Mouse (Mus musculus): ENCODE data around the gene Cdca8. TPM values are rescaled to one million over a fixed set of nuclear protein-coding genes. Genes with fewer than 3 reads are reported as not detected.
"Not testable (repeated sequence)": the region's sequence is repeated elsewhere in the genome, so short reads cannot be mapped to it uniquely, and the experiment has no call there.

Cdca8 gene
- total RNA-seq (2022): 1 to 10 TPM; 1.4 to 2.1 (median 1.7) TPM

DNA sequence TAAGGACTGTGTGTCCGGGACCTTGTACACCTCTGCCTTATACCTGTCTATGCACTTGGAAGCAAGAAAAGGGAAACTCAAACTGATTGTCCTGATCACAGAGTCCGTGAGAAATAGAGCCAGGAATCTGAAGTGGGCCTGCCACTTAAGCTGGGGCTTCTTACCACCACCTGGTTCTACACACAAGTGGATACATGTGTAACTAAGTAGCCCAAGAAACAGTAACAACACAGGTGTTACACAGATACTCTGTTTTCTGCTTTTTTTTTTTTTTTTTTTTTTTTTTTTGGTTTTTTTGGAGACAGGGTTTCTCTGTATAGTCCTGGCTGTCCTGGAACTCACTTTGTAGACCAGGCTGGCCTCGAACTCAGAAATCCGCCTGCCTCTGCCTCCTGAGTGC, at the start of gene Cdca8:
Gene Cdca8 (minus strand): TSS at position 101 of the 400 bp plus-strand sequence.
- DNase-seq (ENCODE audit: low spot score in 2 of 2): not testable (repeated sequence)

DNA sequence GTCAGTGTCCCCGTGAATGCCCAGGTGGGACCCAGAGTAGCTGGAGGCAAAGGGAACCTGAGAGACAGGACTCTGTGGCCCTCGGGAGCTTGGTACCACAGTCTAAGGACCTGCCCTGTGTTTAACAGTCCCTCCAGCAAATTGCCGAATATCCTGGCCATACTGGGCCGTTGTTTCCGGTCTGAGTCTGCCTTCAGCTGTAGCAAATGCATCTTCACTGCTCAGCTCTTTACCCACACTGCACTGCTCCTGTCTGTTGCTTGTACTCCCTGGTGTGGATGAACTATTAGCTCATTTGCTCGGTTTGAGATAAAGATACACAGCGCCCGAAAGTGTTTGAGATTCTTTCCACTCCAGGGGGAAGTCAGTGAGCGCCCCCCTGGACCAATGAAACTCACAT, 49.3 kb upstream of the Cdca8 start:
- DNase-seq (ENCODE audit: low spot score in 2 of 2): no peak

DNA sequence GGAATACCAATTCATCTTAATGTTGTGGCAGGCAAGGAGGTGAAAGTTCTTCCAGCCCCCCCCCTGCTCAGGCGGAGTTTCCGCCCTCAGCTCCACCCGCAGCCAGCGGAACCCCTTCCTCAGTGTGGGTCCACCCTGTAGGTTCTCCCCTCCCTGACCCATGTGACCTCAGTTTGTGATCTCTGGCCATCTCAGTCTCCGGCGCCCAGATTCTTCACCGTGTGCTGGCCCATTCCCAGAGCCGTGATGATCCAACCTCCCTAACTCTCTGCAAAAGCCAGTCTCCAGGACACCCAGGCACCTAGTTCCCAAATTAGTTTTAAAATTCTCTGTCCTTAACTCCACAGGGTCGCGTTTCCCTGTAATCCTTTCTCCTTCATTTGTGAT, 48.6 kb upstream of the Cdca8 start:
- DNase-seq (ENCODE audit: low spot score in 2 of 2): no peak

GRCm38 (mm10) chr4:124986739-124987710, 47.9 kb upstream of the Cdca8 start:
- no peak for DNase-seq (ENCODE audit: low spot score in 2 of 2)

- DNase-seq (ENCODE audit: low spot score in 2 of 2): no peak
These were observed 46.8 kb upstream of the Cdca8 start, which contains the start of gene Rspo1 for GRCm38 (mm10) chr4:124985671-124986602. TSS of gene Rspo1 (plus strand) at chr4:124986430.

- no peak for DNase-seq (ENCODE audit: low spot score in 2 of 2)
These were observed 46.0 kb upstream of the Cdca8 start for GRCm38 (mm10) chr4:124984871-124985670.

DNA sequence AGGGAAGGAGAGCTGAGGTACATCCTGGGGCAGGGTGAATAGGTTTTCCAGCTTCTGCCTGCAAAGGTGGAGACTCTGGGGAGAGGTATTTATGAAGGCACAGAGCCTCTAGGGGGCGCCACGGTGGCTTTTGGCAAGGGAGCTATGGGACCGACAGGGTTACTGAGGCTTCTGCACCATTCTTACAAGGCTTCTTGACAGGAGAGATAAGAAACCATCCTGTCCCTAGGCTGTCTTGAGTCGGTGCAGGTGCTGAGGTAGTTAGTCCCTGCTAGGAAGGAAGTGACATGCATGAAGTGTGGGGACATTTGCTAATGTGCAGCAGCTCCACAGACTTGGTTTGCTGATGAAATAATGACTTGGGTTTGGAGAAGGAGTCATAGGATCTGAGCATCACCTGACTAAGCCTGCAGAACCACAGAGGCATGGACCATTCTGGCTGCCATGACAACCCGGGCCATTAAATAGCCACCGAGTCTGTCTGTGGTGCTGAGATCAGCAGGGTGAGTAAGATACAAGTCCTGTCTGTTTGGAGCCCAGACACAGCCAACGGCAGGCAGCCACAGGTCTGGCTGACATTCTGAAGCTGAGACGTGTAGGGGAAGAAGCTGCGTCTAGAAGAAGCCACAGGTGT, 44.9 kb upstream of the Cdca8 start:
- DNase-seq (ENCODE audit: low spot score in 2 of 2): no peak

DNA sequence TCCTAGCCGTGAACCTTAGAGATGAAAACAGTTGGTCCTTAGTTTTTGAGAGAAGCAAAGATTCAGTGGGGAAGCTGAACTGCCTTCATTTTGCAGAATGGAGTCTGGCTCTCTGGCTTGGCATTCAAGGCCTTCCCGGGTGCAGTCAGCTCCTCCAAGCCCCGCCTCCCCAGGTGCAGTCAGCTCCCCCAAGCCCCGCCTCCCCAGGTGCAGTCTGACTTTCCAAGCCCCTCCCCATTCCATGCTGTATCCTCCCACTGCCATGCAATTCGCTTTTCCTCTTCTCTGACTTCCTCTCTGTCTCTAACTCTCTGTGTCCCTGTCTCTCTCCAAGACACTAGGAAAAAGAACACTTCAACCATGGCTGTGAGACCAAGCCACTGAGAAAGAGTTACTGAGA, 39.1 kb upstream of the Cdca8 start:
- no peak for DNase-seq (ENCODE audit: low spot score in 2 of 2)

- no peak for DNase-seq (ENCODE audit: low spot score in 2 of 2)
These were observed 34.2 kb upstream of the Cdca8 start for GRCm38 (mm10) chr4:124973296-124973695.

GRCm38 (mm10) chr4:124972316-124972715, 33.2 kb upstream of the Cdca8 start:
- DNase-seq (ENCODE audit: low spot score in 2 of 2): no peak

- DNase-seq (ENCODE audit: low spot score in 2 of 2): no peak
These were observed 32.0 kb upstream of the Cdca8 start for GRCm38 (mm10) chr4:124971094-124971493.

GRCm38 (mm10) chr4:124970677-124971076, 31.6 kb upstream of the Cdca8 start:
- DNase-seq (ENCODE audit: low spot score in 2 of 2): no peak

- DNase-seq (ENCODE audit: low spot score in 2 of 2): no peak
These were observed 31.1 kb upstream of the Cdca8 start for GRCm38 (mm10) chr4:124970194-124970593.

DNA sequence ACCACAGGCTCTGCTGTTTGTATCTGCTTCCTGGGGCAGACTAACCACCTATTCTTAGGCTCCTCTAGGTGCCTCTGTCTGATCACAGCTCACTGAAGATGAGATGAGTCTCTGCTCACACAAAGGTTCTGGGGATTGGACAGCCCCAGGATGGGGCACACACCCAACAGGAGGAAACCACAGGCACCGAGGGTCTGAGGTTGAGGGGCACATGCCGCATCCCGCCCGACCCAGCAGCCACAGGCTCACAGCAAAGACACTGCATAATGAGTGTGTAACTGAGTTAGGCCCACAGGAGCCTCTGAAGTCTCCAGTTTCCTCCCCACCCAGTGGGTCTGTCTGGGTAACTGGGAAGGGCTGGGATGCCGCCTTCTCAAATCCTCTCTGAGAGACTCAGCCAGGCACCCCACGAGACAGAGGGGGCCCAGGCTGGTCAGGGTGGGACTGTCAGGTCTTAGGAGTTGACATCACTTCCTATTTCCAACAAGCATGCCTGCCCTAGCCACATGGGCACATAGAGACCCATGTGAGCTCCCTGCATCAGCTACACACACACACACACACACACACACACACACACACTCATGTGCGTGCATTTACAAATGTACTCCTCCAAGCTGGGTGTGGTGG, 30.2 kb upstream of the Cdca8 start:
- DNase-seq (ENCODE audit: low spot score in 2 of 2): no peak

- no peak for DNase-seq (ENCODE audit: low spot score in 2 of 2)
These were observed 29.6 kb upstream of the Cdca8 start for GRCm38 (mm10) chr4:124968711-124969110.

- DNase-seq (ENCODE audit: low spot score in 2 of 2): no peak
These were observed 25.9 kb upstream of the Cdca8 start for GRCm38 (mm10) chr4:124964912-124965599.

GRCm38 (mm10) chr4:124962576-124962975, 23.5 kb upstream of the Cdca8 start:
- no peak for DNase-seq (ENCODE audit: low spot score in 2 of 2)

- DNase-seq (ENCODE audit: low spot score in 2 of 2): no peak
These were observed 21.8 kb upstream of the Cdca8 start for GRCm38 (mm10) chr4:124960940-124961339.

DNA sequence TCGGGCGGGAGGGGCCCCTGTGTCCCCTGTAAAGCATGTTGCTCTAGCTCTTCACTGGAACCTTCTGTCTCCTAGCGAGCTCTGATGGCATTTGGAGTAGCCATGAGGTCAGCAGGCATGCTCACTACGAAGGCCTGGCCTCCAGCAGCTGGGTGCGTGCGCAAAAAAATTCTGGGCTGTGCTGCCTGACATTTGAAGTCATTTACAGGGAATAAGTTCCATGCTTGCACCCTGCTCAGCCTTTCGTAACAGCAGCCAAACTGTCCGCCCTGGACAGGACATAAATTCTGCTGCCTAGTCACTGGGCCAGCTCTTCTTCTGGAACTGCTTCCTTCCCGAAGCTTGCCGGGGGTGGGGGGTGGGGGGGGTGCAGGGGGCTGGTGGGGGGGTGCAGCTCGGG, 20.0 kb upstream of the Cdca8 start:
- no peak for DNase-seq (ENCODE audit: low spot score in 2 of 2)

DNA sequence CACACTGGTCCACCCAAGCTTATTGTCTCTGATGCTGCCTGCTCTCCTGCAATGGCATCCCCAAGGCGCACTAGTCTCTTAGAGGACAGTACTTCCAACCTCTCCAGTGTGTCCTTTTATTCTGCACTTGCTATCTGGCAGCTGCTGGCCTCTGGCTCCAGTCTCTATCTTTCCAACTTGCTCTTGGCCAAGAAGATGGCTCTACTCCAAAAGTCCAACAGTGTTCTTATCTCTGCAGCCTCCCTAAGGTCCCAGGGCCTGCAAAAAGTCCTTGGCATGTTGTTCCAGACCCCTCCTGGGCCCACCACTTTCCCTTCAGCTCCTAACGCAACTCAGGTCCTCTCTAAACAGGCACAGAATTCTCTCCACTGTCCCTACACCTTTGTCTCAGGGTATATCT, 18.2 kb upstream of the Cdca8 start:
- no peak for DNase-seq (ENCODE audit: low spot score in 2 of 2)
